Mouse (Mus musculus) lung, adult 2 months (tissue): Measurements from ENCODE around the gene Slc7a10. TPM values are rescaled to one million over a fixed set of nuclear protein-coding genes. Genes with fewer than 3 reads are reported as not detected.
"Not testable (repeated sequence)": the region's sequence is repeated elsewhere in the genome, so short reads cannot be mapped to it uniquely, and the experiment has no call there.

Experiments used
- DNase-seq: peaks from one replicate; pipeline ENCODE4 v3.0.0; 2022
- H3K4me1 ChIP-seq: fragments of 200-500 bp; 2 replicates; pipeline ENCODE4 v1.6.1; 2011; ENCODE audit warnings: low read length; ENCODE audit not compliant: control insufficient read depth, insufficient read depth
- H3K4me3 ChIP-seq: fragments of 200-500 bp; replicated peaks from 2 replicates; pipeline ENCODE3; 2011; ENCODE audit warnings: low read depth, mild to moderate bottlenecking, control low read depth, low read length; ENCODE audit errors: extremely low read depth
- CTCF ChIP-seq: fragments of 200-500 bp; IDR thresholded peaks from 2 replicates; pipeline ENCODE4 v1.5.1; 2011; ENCODE audit warnings: mild to moderate bottlenecking, low read length, control low read depth; ENCODE audit not compliant: insufficient read depth
- POLR2A ChIP-seq: fragments of 200-500 bp; IDR thresholded peaks from 2 replicates; pipeline ENCODE4 v1.6.1; 2011; ENCODE audit warnings: low read depth, mild to moderate bottlenecking, control low read depth, low read length, borderline replicate concordance; ENCODE audit errors: extremely low read depth
- WGBS: fragments of 180-500 bp; shearing (Covaris S2); methylation state at CpG from one replicate; pipeline ENCODE4 v1.1.7; 2018; 5-methylcytosine and 5-hydroxymethylcytosine counted together
- polyA plus RNA-seq: library from polyadenylated mRNA; depleted of rRNA; stranded (reverse); fragments of >200 nt; gene quantifications from 2 replicates; pipeline ENCODE4 v1.2.3, GENCODE M21; 2012; rRNA removed

The Slc7a10 gene
- polyA plus RNA-seq, 1 experiment, result 81.4 TPM

- WGBS, result under 1% methylated on average over 45 of the region's 45 CpGs
- peak; percentile 97 for DNase-seq
- peaks cover 9% of the 10 kb centered on the region; the same call in 1 of the 2 replicates for H3K4me1 ChIP-seq
- peak overlapping the region; percentile 86 for H3K4me3 ChIP-seq
- TF ChIP-seq POLR2A (peak; percentile 77; the same call in 1 of the 2 replicates), CTCF (no peak)
Measured at GRCm38 (mm10) chr7:35234361-35235245, 48.4 kb downstream of the Slc7a10 start.

DNA sequence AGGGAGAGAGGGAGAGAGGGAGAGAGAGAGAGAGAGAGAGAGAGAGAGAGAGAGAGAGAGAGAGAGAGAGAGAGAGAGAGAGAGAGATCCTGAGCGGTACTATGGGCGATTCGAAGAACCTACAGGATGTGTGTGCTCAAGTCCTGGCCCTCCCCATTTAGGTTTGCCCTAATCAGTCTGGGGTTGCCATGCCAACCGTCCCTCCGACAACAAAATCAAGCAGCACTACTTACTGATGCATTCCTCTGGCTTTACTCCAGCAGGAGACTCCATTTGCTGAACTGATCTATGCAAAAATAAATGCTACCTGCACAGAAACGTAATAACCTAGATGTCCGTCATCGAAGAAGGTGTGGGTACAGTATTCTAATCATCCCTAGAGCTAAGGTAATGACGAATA, 49.1 kb downstream of the Slc7a10 start:
- TF ChIP-seq POLR2A (no peak), CTCF (no peak)
- peak; percentile 44 for DNase-seq
- peak overlapping the region; percentile 67 for H3K4me3 ChIP-seq
- 20% methylated on average over 9 of the region's 9 CpGs for WGBS
- H3K4me1 ChIP-seq, result peaks cover 9% of the 10 kb centered on the region; the same call in 1 of the 2 replicates

GRCm38 (mm10) chr7:35237935-35238334, 51.8 kb downstream of the Slc7a10 start:
- not testable (repeated sequence) for H3K4me3 ChIP-seq, DNase-seq, H3K4me1 ChIP-seq
- WGBS, result 44% methylated on average over 3 of the region's 3 CpGs

Other genes with a start within 250 kb of the Slc7a10 start
- 10.3 and 13.5 TPM in 2 replicates for gene Cebpg, start 129.8 kb upstream of the Slc7a10 start, polyA plus RNA-seq
- 148 and 282 TPM in 2 replicates for gene Cebpa, start 67.1 kb upstream of the Slc7a10 start, polyA plus RNA-seq
- 10.1 and 12.3 TPM in 2 replicates for gene Lrp3, start 29.1 kb downstream of the Slc7a10 start, polyA plus RNA-seq
- 4.9 and 5.7 TPM in 2 replicates for gene Gpatch1, start 132.1 kb downstream of the Slc7a10 start, polyA plus RNA-seq
- gene Rhpn2, start 147.8 kb downstream of the Slc7a10 start, polyA plus RNA-seq, result 7.5 and 11.0 TPM in 2 replicates
- 2.7 and 4.0 TPM in 2 replicates for gene Faap24, start 210.5 kb downstream of the Slc7a10 start, polyA plus RNA-seq
- 9.0 and 15.6 TPM in 2 replicates for gene Cep89, start 210.7 kb downstream of the Slc7a10 start, polyA plus RNA-seq